Mouse (Mus musculus) cortical plate, adult 2 months (tissue): ENCODE results near the gene Pla2g5.

ENCODE experiments used
- CTCF ChIP-seq: fragments of 200-500 bp; IDR thresholded peaks from 2 replicates; pipeline ENCODE4 v1.5.1; 2011; ENCODE audit warnings: mild to moderate bottlenecking, control low read depth, low read length; ENCODE audit not compliant: insufficient read depth; ENCODE audit errors: extremely low read depth
- POLR2A ChIP-seq: fragments of 200-500 bp; IDR thresholded peaks from 2 replicates; pipeline ENCODE4 v1.6.1; 2011; ENCODE audit warnings: mild to moderate bottlenecking, low read length, control low read depth; ENCODE audit not compliant: insufficient read depth; ENCODE audit errors: extremely low read depth

- TF ChIP-seq POLR2A (no peak), CTCF (no peak)
Observed at GRCm38 (mm10) chr4:138805248-138805647, 58.0 kb downstream of the Pla2g5 start.
